Mouse (Mus musculus) heart, embryonic 14.5 days (tissue): ENCODE results near the gene Creb3l2. TPM values are rescaled to one million over a fixed set of nuclear protein-coding genes. Genes with fewer than 3 reads are reported as not detected.

ENCODE experiments used
- ATAC-seq: fragments of 200-750 bp; cut with Nextera tagmentation; 2 replicates; pipeline ENCODE4 v1.8.0; 2017; ENCODE audit warnings: low read depth, moderate TSS enrichment; ENCODE audit not compliant: insufficient number of reproducible peaks, insufficient read depth, low FRiP score
- H3K27ac ChIP-seq, 2 experiments: fragments of 200-500 bp in 1 of 2; fragments of 300-500 bp in 1 of 2; sonication (generic) in 1 of 2; replicated peaks in 1 of 2; 2 replicates each; pipeline ENCODE4 v1.5.1; 2012 to 2014; ENCODE audit warnings: low read depth in 2 of 2, low read length in 2 of 2, control low read depth in 1 of 2, mild to moderate bottlenecking in 1 of 2, mixed read lengths in 1 of 2; ENCODE audit not compliant: control insufficient read depth in 1 of 2, insufficient read depth in 1 of 2
- H3K27me3 ChIP-seq: fragments of 300-500 bp; sonication (generic); 2 replicates; pipeline ENCODE4 v1.6.1; 2014; ENCODE audit warnings: mild to moderate bottlenecking, low read length, control low read depth; ENCODE audit not compliant: control insufficient read depth, insufficient read depth
- H3K36me3 ChIP-seq: fragments of 300-500 bp; sonication (generic); 2 replicates; pipeline ENCODE4 v1.6.1; 2014; ENCODE audit warnings: mild to moderate bottlenecking, control low read depth, low read length, mixed read lengths; ENCODE audit not compliant: control insufficient read depth, insufficient read depth
- H3K4me1 ChIP-seq, 2 experiments: fragments of 200-500 bp in 1 of 2; fragments of 300-500 bp in 1 of 2; sonication (generic) in 1 of 2; 2 replicates each; pipeline ENCODE4 v1.6.1; 2012 to 2014; ENCODE audit warnings: low read length in 2 of 2, control low read depth in 1 of 2, mixed read lengths in 1 of 2; ENCODE audit not compliant: control insufficient read depth in 2 of 2, insufficient read depth in 2 of 2
- H3K4me2 ChIP-seq: fragments of 300-500 bp; sonication (generic); 2 replicates; pipeline ENCODE4 v1.6.1; 2014; ENCODE audit warnings: mild to moderate bottlenecking, low read length
- H3K4me3 ChIP-seq, 2 experiments: fragments of 200-500 bp in 1 of 2; fragments of 300-500 bp in 1 of 2; sonication (generic) in 1 of 2; 2 replicates each; pipeline ENCODE4 v1.5.1; 2012 to 2014; ENCODE audit warnings: low read length in 2 of 2, mild to moderate bottlenecking in 2 of 2, control low read depth in 1 of 2, low read depth in 1 of 2, moderate library complexity in 1 of 2; ENCODE audit not compliant: control insufficient read depth in 1 of 2, insufficient read depth in 1 of 2
- H3K9ac ChIP-seq: fragments of 300-500 bp; sonication (generic); 2 replicates; pipeline ENCODE4 v1.6.1; 2014; ENCODE audit warnings: mild to moderate bottlenecking, low read length
- H3K9me3 ChIP-seq: fragments of 300-500 bp; sonication (generic); 2 replicates; pipeline ENCODE4 v1.6.1; 2016; ENCODE audit warnings: low read length, control low read depth; ENCODE audit not compliant: control insufficient read depth
- WGBS: fragments of 180-500 bp; shearing (Covaris S2); extraction: QIAGEN DNeasy Blood & Tissue Kit; methylation state at CpG from one replicate; pipeline ENCODE4 v1.1.7; 2014; 5-methylcytosine and 5-hydroxymethylcytosine counted together
- polyA plus RNA-seq: library from polyadenylated mRNA; unstranded; fragments of >200 nt; fragmentation: Nextera tagmentation; extraction: Ambion mirVana; gene quantifications from 2 replicates; pipeline ENCODE4 v1.2.1, GENCODE M21; 2014

Gene Creb3l2
- polyA plus RNA-seq, 1 experiment from 2014 or later, result 39.9 TPM

- Histone ChIP-seq H3K9me3 (no peaks in the 10 kb centered on the region), H3K27me3 (no peaks in the 10 kb centered on the region), H3K27ac (no peak overlapping the region), H3K36me3 (no peaks in the 10 kb centered on the region), H3K4me2 (no peak overlapping the region), H3K4me3 (no peak overlapping the region), H3K9ac (no peak overlapping the region), H3K4me1 (peaks cover 5 to 12% of the 10 kb centered on the region in 2 experiments; a peak in 3 of 4 replicates)
- WGBS, result 86% methylated on average over 9 of the region's 9 CpGs
- no peak for ATAC-seq
These were observed 119.9 kb downstream of the Creb3l2 start for GRCm38 (mm10) chr6:37322088-37322487.

DNA sequence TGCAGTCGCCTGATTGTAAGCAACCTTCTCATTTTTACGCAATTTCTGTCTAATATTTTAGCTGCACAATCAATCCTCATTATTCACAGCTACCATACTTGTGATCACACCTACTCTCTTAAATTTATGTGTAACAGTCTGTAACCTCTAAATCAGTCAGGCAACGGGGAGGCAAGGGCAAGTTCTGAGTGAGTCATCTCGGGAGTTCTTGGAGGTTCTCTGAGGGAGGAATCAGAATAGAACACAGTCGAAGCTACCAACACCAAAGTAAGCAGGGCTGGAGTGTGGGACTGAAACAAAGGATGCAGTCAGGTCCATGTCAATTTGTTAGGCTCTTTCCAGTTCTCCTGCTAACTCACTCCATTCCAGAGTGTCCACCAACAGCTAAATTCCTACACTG, 124.0 kb downstream of the Creb3l2 start:
- H3K9me3 ChIP-seq, result no peaks in the 10 kb centered on the region
- H3K27me3 ChIP-seq, result no peaks in the 10 kb centered on the region
- ATAC-seq, result no peak
- H3K36me3 ChIP-seq, result no peaks in the 10 kb centered on the region
- H3K4me2 ChIP-seq, result no peak overlapping the region
- H3K4me3 ChIP-seq, result no peak overlapping the region
- H3K9ac ChIP-seq, result no peak overlapping the region
- H3K27ac ChIP-seq, result no peak overlapping the region
- 49% methylated on average over 5 of the region's 5 CpGs for WGBS
- H3K4me1 ChIP-seq, result no peaks in the 10 kb centered on the region

DNA sequence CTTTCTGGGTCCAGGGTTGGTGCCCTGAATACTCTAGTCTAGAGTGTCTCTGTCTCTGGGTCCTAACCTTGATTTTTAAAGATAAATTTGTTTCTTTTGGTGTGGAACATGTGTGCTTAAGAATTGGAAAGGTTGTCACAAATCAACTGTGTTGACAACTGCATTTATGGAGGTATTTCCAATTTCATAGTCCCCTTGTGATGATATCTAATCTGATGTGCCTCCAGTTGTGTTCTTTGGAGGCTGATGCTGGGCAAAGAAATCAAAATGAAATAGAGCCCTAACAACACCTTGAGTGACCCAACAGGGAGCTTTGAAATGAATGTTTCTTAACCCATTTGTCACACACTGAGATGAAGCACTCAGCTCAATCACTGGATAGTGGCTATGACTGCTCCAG, 126.5 kb downstream of the Creb3l2 start:
- H3K9ac ChIP-seq, result no peak overlapping the region
- no peaks in the 10 kb centered on the region for H3K4me1 ChIP-seq
- no peaks in the 10 kb centered on the region for H3K36me3 ChIP-seq
- no peak overlapping the region for H3K4me2 ChIP-seq
- H3K9me3 ChIP-seq, result no peaks in the 10 kb centered on the region
- no peak for ATAC-seq
- H3K27me3 ChIP-seq, result no peaks in the 10 kb centered on the region
- no peak overlapping the region for H3K4me3 ChIP-seq
- no peak overlapping the region for H3K27ac ChIP-seq

GRCm38 (mm10) chr6:37310601-37311000, 131.3 kb downstream of the Creb3l2 start:
- Histone ChIP-seq H3K36me3 (no peaks in the 10 kb centered on the region), H3K27ac (no peak overlapping the region), H3K9ac (no peak overlapping the region), H3K9me3 (no peaks in the 10 kb centered on the region), H3K4me2 (no peak overlapping the region), H3K27me3 (no peaks in the 10 kb centered on the region), H3K4me1 (no peaks in the 10 kb centered on the region), H3K4me3 (no peak overlapping the region)
- 69% methylated on average over 4 of the region's 4 CpGs for WGBS
- no peak for ATAC-seq

DNA sequence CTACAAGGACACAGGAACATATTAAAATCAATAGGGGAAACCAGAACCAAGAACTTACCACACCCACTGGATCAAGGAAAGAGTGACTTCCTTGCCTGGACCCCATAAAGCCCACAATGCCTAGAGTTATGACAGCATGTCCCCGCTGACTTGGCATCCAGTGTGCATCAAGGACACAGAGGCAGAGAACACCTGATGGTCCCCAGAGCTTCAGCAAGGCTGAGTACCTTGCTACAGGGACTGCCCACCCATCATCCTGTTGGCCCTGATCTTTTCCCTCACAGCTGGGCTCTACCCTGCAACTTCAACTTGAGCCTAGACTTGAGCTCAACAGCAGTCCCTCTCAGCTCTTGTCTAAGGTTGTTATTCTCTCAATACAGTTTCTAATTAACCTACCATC, 135.3 kb downstream of the Creb3l2 start:
- Histone ChIP-seq H3K4me3 (no peak overlapping the region), H3K4me2 (no peak overlapping the region), H3K27ac (no peak overlapping the region), H3K9ac (no peak overlapping the region), H3K36me3 (no peaks in the 10 kb centered on the region), H3K9me3 (no peaks in the 10 kb centered on the region), H3K27me3 (no peaks in the 10 kb centered on the region; the same call in 1 of the 2 replicates), H3K4me1 (no peaks in the 10 kb centered on the region)
- no peak for ATAC-seq
- 93% methylated on average over 1 of the region's 1 CpGs for WGBS

- Histone ChIP-seq H3K4me2 (peak overlapping the region; percentile 92), H3K36me3 (no peaks in the 10 kb centered on the region), H3K9me3 (no peaks in the 10 kb centered on the region), H3K27ac (no peak overlapping the region), H3K4me3 (peak overlapping the region in 1 of 2 experiments; percentile 55; a peak in 1 of 4 replicates), H3K27me3 (peaks cover 21% of the 10 kb centered on the region), H3K4me1 (peaks cover 5 to 6% of the 10 kb centered on the region in 2 experiments; a peak in 2 of 4 replicates), H3K9ac (no peak overlapping the region)
- ATAC-seq, result no peak
- WGBS, result 14% methylated on average over 13 of the region's 13 CpGs
These were observed 141.5 kb downstream of the Creb3l2 start for GRCm38 (mm10) chr6:37300492-37300891.

DNA sequence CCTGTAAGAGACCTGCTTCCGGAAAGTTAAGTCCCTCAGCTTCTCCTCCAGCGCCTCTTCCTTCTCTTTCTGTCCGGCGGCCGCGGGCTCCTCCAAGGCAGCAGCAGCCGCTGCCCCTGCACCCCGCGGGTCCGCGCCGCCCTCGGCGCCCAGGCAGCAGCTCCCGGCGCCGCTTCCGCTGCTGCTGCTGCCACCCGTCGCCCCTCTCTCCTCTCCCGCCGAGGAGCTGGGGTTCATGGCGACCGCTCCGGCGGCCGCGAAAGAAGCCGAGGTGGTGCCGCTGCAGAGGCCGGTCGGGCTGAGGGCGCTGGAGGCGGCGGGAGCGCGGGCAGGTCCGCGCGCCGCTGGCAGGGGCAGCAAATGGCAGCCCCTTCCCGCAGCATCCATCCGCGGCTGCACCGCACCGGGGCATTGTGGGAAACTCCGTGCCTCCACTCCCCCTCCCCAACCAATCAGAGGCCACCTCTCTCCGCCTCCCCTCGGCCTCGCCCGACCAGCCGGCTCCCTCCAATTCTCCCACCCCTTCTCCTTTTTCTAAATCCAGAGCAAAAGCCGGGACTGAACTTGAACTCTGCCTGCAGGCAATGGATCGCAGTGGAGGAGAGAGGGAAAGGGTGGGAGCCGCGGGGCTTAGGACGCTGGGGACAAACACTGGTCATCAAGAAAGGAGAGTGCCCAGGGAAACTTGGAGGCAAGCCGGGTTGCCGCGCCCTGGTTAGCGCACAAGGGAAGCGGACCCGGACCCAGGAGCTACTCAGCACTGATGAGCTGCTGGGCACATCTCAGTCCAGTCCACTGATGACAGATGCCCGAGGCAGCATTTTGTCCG, 142.2 kb downstream of the Creb3l2 start, which contains the start of gene Dgki:
Gene Dgki (minus strand): TSS at position 623 of the 829 bp plus-strand sequence.
- Histone ChIP-seq H3K4me1 (peaks cover 5 to 6% of the 10 kb centered on the region in 2 experiments; a peak in 2 of 4 replicates), H3K4me3 (peak within 1 kb of the TSS; percentile 55 to 67), H3K9ac (peak within 1 kb of the TSS; percentile 65), H3K9me3 (no peaks in the 10 kb centered on the region), H3K36me3 (no peaks in the 10 kb centered on the region), H3K4me2 (peak within 1 kb of the TSS; percentile 92), H3K27me3 (peaks cover 21% of the 10 kb centered on the region), H3K27ac (no peak within 1 kb of the TSS)
- ATAC-seq, result no peak
- WGBS, result under 1% methylated on average over 51 of the region's 65 CpGs
